Mouse (Mus musculus) lung, postnatal 0 days (tissue): Measurements from ENCODE around the gene Khdc1c.

Experiments
- CTCF ChIP-seq: IDR thresholded peaks from 2 replicates; pipeline ENCODE4 v1.5.1; 2016; ENCODE audit warnings: antibody characterized with exemption, mild to moderate bottlenecking
- EP300 ChIP-seq: IDR thresholded peaks from 2 replicates; pipeline ENCODE4 v1.6.1; 2016; ENCODE audit warnings: antibody characterized with exemption, mild to moderate bottlenecking, control low read depth

DNA sequence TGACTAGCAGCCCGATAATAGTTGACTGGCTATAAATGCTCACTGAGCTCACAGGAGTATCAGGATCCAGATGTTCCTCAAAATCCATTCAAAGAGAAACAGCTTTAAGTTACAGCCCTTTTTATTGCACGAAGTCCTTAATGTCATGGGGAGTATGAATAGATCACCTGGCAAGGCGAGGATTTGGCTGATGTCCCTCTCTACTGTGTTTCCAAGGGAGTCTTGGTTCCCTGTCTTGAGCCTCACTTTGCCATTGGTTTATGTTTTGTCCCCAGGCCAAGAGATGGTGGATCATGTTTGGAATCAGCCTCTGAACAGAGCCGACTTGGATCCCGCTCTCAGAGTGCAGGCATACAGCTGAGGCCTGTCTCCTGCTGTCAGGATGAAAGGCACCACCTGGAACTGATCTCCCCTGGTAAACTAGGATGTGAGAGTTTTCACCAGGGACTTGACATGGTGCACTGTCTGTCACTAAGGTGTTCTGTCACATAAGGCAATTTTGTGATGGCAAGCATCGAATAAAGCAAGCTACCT lies 23.1 kb downstream of the Khdc1c start:
- TF ChIP-seq CTCF (no peak), EP300 (no peak)
